Mouse (Mus musculus): ENCODE measurements around the gene Cic. TPM values are rescaled to one million over a fixed set of nuclear protein-coding genes. Genes with fewer than 3 reads are reported as not detected.

Cic gene
- polyA plus RNA-seq, 1 experiment from 2014 or later, result 42.4 TPM

DNA sequence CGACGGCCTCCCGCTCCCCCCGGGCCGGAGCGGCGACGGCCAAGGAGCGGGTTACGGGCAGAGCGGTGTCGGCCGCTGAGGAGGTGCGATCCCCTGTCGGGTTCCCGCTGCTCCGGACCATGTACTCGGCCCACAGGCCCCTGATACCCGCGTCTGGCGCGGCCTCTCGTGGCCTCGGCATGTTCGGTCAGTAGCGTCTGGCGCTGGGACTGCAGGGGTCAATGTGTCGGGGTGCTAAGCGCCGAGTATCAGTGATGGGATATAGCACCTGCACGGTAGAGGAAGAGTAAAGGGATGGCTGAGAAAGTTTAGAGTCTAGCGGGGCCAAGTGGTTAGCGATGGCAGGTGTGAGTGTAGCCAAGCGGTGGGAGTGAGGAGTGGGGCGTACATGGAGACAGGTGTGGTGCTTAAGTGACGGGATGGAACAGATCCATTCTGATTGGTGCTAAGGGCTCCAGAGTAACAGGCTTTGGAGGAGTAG is 15.3 kb downstream of the Cic start:
- H3K9ac ChIP-seq, result peak overlapping the region; percentile 94
- peaks cover 56% of the 10 kb centered on the region for H3K4me1 ChIP-seq
- H3K36me3 ChIP-seq, result peaks cover 31% of the 10 kb centered on the region
- H3K27me3 ChIP-seq, result no peaks in the 10 kb centered on the region
- H3K27ac ChIP-seq, result peak overlapping the region; percentile 99
- ATAC-seq (ENCODE audit: low FRiP score), result no peak
- H3K9me3 ChIP-seq (replicated peaks), result no peaks in the 10 kb centered on the region
- 0% methylated on average over 31 of the region's 36 CpGs for whole genome bisulfite sequencing
- H3K4me3 ChIP-seq, result peak overlapping the region; percentile 83
- H3K4me2 ChIP-seq (replicated peaks), result peak overlapping the region; percentile 91

DNA sequence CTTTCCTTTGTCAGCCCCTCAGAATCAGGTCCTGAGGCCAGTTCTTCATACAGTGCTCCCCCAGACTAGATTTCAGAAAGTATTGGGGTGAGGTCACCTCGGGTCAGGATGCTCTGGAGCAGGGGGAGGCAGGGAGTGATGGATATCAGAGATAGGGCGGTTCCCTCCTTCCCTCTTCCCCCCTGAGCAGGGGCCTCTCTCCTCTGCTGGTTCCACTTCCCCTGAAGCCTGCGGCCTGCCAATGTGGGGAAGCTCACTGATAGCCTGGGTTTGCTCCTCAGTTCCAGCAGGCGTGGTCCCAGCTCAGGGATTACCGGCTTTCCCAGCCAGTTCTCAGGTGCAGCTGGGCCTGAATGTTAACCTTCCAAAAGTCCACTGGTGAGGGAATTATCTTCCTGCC is 16.1 kb downstream of the Cic start:
- Histone ChIP-seq H3K9me3 (replicated peaks) (no peaks in the 10 kb centered on the region), H3K4me1 (peaks cover 52% of the 10 kb centered on the region), H3K4me2 (replicated peaks) (peak overlapping the region; percentile 91), H3K27me3 (no peaks in the 10 kb centered on the region), H3K4me3 (peak overlapping the region; percentile 83), H3K36me3 (peaks cover 40% of the 10 kb centered on the region), H3K27ac (peak overlapping the region; percentile 99), H3K9ac (peak overlapping the region; percentile 94)
- 20% methylated on average over 5 of the region's 5 CpGs for WGBS
- ATAC-seq (ENCODE audit: low FRiP score), result no peak

DNA sequence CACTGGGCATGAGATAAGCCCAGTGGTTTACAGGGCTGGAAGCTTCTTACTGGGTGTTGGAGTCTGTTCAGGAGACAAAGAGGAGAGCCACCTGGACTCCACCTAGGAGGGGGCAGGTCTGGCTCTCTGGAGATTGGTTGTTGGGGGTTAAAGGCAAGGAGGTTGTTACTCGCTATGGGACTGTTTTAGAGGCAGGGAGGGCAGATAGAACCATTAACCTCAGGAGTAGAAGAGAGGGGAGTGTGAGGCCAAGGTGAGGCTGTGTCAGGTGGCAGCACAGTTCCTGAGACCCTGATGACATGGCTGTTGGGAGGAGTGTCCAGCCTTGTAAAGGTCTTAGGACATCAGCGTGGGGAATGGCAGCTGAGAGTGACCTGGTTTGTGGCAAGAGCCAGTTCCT is 16.7 kb downstream of the Cic start:
- Histone ChIP-seq H3K4me2 (replicated peaks) (peak overlapping the region; percentile 91), H3K27me3 (no peaks in the 10 kb centered on the region), H3K4me1 (peaks cover 52% of the 10 kb centered on the region), H3K4me3 (peak overlapping the region; percentile 83), H3K9ac (peak overlapping the region; percentile 94), H3K9me3 (replicated peaks) (no peaks in the 10 kb centered on the region), H3K27ac (peak overlapping the region; percentile 99; the same call in 1 of the 2 replicates), H3K36me3 (peaks cover 45% of the 10 kb centered on the region)
- WGBS, result 75% methylated on average over 2 of the region's 2 CpGs
- ATAC-seq (ENCODE audit: low FRiP score), result no peak

DNA sequence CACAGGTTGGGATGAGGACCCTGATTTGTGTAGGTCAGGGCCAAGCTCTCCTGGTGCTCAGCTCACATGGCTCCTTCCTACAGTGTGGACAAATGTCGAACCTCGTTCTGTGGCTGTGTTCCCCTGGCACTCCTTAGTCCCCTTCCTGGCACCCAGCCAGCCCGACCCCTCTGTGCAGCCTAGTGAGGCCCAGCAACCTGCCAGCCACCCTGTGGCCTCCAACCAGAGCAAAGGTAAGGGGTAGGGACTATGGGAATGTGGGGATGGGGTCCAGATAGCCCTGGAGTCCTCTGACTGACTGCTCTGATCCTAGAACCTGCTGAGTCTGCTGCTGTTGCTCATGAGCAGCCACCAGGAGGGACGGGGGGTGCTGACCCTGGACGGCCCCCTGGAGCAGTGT is 17.3 kb downstream of the Cic start:
- no peak for ATAC-seq (ENCODE audit: low FRiP score)
- 67% methylated on average over 5 of the region's 5 CpGs for WGBS

DNA sequence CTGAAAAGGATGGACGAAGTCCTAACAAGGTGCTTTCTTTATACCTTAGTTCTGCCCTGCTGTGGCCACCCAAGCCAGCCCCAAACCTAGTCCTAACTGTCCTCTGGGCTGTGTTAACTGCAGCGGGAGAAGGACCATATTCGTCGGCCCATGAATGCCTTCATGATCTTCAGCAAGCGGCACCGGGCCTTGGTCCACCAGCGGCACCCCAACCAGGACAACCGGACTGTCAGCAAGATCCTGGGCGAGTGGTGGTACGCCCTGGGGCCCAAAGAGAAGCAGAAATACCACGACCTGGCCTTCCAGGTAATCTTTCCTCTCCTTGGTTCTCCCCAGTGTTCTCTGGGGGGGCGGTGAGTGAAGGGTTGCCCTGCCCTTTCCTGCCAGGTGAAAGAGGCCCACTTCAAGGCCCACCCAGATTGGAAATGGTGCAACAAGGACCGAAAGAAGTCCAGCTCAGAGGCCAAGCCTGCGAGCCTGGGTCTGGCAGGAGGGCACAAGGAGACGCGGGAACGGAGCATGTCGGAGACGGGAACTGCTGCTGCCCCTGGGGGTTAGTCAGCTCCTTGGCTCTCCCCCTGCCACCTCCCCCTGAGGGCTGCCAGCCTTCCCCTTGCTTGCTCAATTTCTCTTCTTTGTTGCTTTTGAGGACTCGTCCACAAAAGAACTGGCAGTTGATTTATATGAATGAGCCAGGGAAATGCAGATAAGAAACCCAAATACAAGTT is 18.2 kb downstream of the Cic start:
- 91% methylated on average over 20 of the region's 20 CpGs for WGBS
- H3K9ac ChIP-seq, result no peak overlapping the region
- H3K9me3 ChIP-seq (replicated peaks), result no peaks in the 10 kb centered on the region
- no peak for ATAC-seq (ENCODE audit: low FRiP score)
- H3K4me2 ChIP-seq (replicated peaks), result no peak overlapping the region
- H3K27ac ChIP-seq, result 0 out of 2 replicates have a peak overlapping the region, but pooled peaks have one; percentile 18
- peaks cover 37% of the 10 kb centered on the region for H3K4me1 ChIP-seq
- peaks cover 60% of the 10 kb centered on the region for H3K36me3 ChIP-seq
- no peaks in the 10 kb centered on the region for H3K27me3 ChIP-seq
- no peak overlapping the region for H3K4me3 ChIP-seq

More for the DNA sequence above, 17.3 kb downstream of the Cic start:
- H3K9ac ChIP-seq, result peak overlapping the region; percentile 94
- H3K4me2 ChIP-seq (replicated peaks), result peak overlapping the region; percentile 91
- no peaks in the 10 kb centered on the region for H3K27me3 ChIP-seq
- H3K27ac ChIP-seq, result peak overlapping the region; percentile 25; the same call in 1 of the 2 replicates
- H3K36me3 ChIP-seq, result peaks cover 51% of the 10 kb centered on the region
- H3K4me1 ChIP-seq, result peaks cover 46% of the 10 kb centered on the region
- H3K9me3 ChIP-seq (replicated peaks), result no peaks in the 10 kb centered on the region
- H3K4me3 ChIP-seq, result peak overlapping the region; percentile 83; the same call in 1 of the 2 replicates

DNA sequence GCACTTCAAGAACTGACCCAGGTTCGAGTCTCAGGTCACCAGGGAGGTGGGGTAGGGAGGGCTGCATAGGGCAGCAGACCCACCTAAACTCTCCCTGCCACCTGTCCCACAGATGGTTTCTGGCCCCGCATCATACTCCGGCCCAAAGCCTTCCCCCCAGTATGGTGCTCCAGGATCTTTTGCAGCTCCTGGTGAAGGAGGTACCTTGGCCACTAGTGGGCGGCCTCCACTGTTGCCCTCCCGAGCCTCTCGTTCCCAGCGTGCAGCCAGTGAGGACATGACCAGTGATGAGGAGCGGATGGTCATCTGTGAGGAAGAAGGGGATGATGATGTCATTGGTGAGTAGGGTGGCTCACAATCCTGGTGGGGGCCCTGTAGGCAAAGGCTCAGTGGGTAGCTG is 19.5 kb downstream of the Cic start:
- no peak for ATAC-seq (ENCODE audit: low FRiP score)
- H3K9me3 ChIP-seq (replicated peaks), result no peaks in the 10 kb centered on the region
- no peak overlapping the region for H3K4me2 ChIP-seq (replicated peaks)
- H3K9ac ChIP-seq, result no peak overlapping the region
- peaks cover 30% of the 10 kb centered on the region for H3K4me1 ChIP-seq
- no peak overlapping the region for H3K27ac ChIP-seq
- no peak overlapping the region for H3K4me3 ChIP-seq
- H3K27me3 ChIP-seq, result no peaks in the 10 kb centered on the region
- WGBS, result 84% methylated on average over 8 of the region's 8 CpGs
- H3K36me3 ChIP-seq, result peaks cover 73% of the 10 kb centered on the region

DNA sequence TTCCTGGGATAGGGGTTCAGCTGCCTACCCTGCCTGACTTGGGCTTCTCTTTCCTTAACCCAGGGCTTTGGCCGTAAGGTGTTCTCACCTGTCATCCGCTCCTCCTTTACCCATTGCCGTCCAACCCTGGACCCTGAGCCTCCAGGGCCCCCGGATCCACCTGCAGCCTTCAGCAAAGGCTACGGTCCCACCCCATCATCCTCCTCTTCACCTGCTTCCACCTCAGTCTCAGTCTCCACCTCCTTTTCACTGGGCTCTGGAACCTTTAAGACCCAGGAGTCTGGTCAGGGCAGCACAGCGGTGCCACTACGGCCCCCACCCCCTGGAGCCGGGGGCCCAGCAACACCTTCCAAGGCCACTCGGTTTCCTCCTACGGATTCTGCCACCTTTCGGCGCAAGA is 20.5 kb downstream of the Cic start:
- Histone ChIP-seq H3K4me3 (no peak overlapping the region), H3K27ac (no peak overlapping the region), H3K4me1 (peaks cover 34% of the 10 kb centered on the region), H3K9me3 (replicated peaks) (no peaks in the 10 kb centered on the region), H3K4me2 (replicated peaks) (no peak overlapping the region), H3K27me3 (no peaks in the 10 kb centered on the region), H3K9ac (no peak overlapping the region), H3K36me3 (peaks cover 84% of the 10 kb centered on the region)
- no peak for ATAC-seq (ENCODE audit: low FRiP score)
- whole genome bisulfite sequencing, result 95% methylated on average over 12 of the region's 12 CpGs

DNA sequence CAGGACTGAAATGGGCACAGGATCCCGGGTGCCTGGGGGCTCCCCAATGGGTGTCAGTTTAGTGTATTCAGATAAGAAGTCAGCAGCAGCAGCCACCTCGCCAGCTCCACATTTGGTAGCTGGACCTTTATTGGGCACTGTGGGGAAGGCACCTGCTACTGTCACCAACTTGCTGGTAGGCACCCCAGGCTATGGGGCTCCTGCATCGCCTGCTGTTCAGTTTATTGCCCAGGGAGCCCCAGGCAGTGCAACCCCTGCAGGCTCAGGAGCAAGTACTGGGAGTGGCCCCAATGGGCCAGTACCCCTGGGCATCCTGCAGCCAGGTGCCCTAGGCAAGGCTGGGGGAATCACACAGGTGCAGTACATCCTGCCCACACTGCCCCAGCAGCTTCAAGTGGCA is 21.2 kb downstream of the Cic start:
- ATAC-seq (ENCODE audit: low FRiP score), result no peak
- peaks cover 91% of the 10 kb centered on the region for H3K36me3 ChIP-seq
- no peaks in the 10 kb centered on the region for H3K27me3 ChIP-seq
- H3K4me2 ChIP-seq (replicated peaks), result no peak overlapping the region
- no peak overlapping the region for H3K4me3 ChIP-seq
- H3K4me1 ChIP-seq, result peaks cover 27% of the 10 kb centered on the region
- no peaks in the 10 kb centered on the region for H3K9me3 ChIP-seq (replicated peaks)
- no peak overlapping the region for H3K27ac ChIP-seq
- 92% methylated on average over 3 of the region's 3 CpGs for WGBS
- H3K9ac ChIP-seq, result no peak overlapping the region

DNA sequence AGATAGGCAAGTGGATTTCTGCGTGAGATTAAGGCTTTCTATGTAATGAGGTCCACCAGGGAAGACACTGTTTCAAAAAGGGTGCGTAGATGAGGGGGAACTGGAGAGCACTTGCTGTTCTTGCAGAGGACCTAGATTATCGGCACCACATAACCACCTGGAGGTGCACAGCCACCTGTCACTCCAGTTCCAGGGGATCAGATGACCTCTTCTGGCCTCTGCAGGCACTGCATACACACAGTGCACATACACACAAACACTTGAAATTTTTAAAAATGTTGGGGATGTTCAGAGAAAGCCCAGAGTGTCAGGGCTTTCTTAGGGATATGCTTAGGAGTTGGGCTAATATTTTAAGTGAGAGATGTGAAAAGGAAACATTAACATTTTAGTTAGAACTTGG is 22.4 kb downstream of the Cic start:
- Histone ChIP-seq H3K4me1 (peaks cover 15% of the 10 kb centered on the region), H3K4me3 (no peak overlapping the region), H3K9me3 (replicated peaks) (no peaks in the 10 kb centered on the region), H3K36me3 (peaks cover 99% of the 10 kb centered on the region), H3K27ac (no peak overlapping the region), H3K4me2 (replicated peaks) (no peak overlapping the region), H3K27me3 (no peaks in the 10 kb centered on the region), H3K9ac (no peak overlapping the region)
- 94% methylated on average over 3 of the region's 3 CpGs for WGBS
- ATAC-seq (ENCODE audit: low FRiP score), result no peak

DNA sequence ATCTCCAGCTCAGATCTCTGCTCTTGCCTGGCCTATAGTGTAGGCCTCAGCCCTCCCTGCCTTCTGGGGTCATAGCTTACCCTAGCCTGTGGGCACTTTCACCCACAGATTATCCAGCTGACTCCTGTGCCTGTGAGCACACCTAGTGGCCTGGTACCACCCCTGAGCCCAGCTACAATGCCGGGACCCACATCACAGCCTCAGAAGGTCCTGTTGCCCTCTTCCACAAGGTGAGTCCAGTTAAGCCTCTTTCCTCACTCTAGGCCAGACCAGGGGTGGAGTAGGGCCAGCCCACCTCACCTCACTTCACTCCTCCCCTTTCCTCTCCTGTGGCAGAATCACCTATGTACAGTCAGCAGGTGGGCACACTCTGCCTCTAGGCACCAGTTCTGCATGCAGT is 23.0 kb downstream of the Cic start:
- H3K27ac ChIP-seq, result no peak overlapping the region
- H3K4me3 ChIP-seq, result no peak overlapping the region
- H3K27me3 ChIP-seq, result no peaks in the 10 kb centered on the region
- ATAC-seq (ENCODE audit: low FRiP score), result no peak
- H3K4me2 ChIP-seq (replicated peaks), result no peak overlapping the region
- no peak overlapping the region for H3K9ac ChIP-seq
- peaks cover 14% of the 10 kb centered on the region for H3K4me1 ChIP-seq
- WGBS, result 92% methylated on average over 1 of the region's 1 CpGs
- no peaks in the 10 kb centered on the region for H3K9me3 ChIP-seq (replicated peaks)
- peaks cover 99% of the 10 kb centered on the region for H3K36me3 ChIP-seq

DNA sequence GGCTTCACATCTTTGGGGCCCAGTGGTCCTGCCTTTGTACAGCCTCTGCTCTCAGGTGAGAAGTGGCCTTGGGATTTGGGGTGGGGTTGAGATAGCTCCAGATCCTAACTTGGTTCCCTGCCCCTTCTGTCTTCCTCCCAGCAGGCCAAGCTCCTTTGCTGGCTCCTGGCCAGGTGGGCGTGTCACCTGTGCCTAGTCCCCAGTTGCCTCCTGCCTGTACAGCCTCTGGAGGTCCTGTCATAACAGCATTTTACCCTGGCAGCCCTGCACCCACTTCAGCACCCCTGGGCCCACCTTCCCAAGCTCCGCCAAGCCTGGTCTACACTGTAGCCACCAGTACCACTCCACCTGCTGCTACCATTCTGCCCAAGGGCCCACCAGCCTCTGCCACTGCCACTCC is 23.4 kb downstream of the Cic start:
- Histone ChIP-seq H3K36me3 (peaks cover 98% of the 10 kb centered on the region), H3K4me3 (no peak overlapping the region), H3K27ac (0 out of 2 replicates have a peak overlapping the region, but pooled peaks have one; percentile 31), H3K4me2 (replicated peaks) (no peak overlapping the region), H3K27me3 (no peaks in the 10 kb centered on the region), H3K9ac (peak overlapping the region; percentile 33; the same call in 1 of the 2 replicates), H3K9me3 (replicated peaks) (no peaks in the 10 kb centered on the region), H3K4me1 (peaks cover 18% of the 10 kb centered on the region)
- ATAC-seq (ENCODE audit: low FRiP score), result no peak
- 95% methylated on average over 2 of the region's 2 CpGs for WGBS

DNA sequence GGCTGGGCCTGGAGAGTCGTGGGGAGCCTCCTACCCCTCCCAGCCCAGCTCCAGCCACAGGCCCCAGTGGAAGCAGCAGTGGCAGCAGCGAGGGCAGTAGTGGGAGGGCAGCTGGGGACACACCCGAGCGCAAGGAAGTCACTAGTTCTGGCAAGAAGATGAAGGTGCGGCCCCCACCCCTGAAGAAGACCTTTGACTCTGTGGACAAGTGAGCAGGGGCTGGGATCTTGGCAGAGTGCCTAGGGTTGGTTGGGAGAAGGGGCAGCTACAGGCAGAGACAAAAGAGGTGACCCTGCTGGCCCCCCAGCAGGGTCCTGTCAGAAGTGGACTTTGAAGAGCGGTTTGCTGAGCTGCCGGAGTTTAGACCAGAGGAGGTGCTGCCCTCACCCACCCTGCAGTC is 24.6 kb downstream of the Cic start:
- no peaks in the 10 kb centered on the region for H3K27me3 ChIP-seq
- peaks cover 28% of the 10 kb centered on the region for H3K4me1 ChIP-seq
- H3K36me3 ChIP-seq, result peaks cover 86% of the 10 kb centered on the region
- no peak for ATAC-seq (ENCODE audit: low FRiP score)
- H3K4me2 ChIP-seq (replicated peaks), result no peak overlapping the region
- no peaks in the 10 kb centered on the region for H3K9me3 ChIP-seq (replicated peaks)
- H3K4me3 ChIP-seq, result no peak overlapping the region
- peak overlapping the region; percentile 29 for H3K9ac ChIP-seq
- WGBS, result 55% methylated on average over 7 of the region's 7 CpGs
- H3K27ac ChIP-seq, result peak overlapping the region; percentile 36; the same call in 1 of the 2 replicates
